Mouse (Mus musculus) olfactory bulb, adult 2 months (tissue): ENCODE data around the gene Ift43. TPM values are rescaled to one million over a fixed set of nuclear protein-coding genes. Genes with fewer than 3 reads are reported as not detected.

Experiments used
- H3K27ac ChIP-seq: fragments of 200-500 bp; 2 replicates; pipeline ENCODE4 v1.5.1; 2012; ENCODE audit warnings: low read depth, low read length; ENCODE audit not compliant: insufficient read depth
- H3K4me1 ChIP-seq: fragments of 200-500 bp; 2 replicates; pipeline ENCODE4 v1.6.1; 2012; ENCODE audit warnings: low read length; ENCODE audit not compliant: control insufficient read depth, insufficient read depth
- H3K4me3 ChIP-seq: fragments of 200-500 bp; 2 replicates; pipeline ENCODE4 v1.5.1; 2012; ENCODE audit warnings: mild to moderate bottlenecking, low read depth, low read length, moderate library complexity; ENCODE audit not compliant: insufficient read depth
- CTCF ChIP-seq: fragments of 200-500 bp; IDR thresholded peaks from 2 replicates; pipeline ENCODE4 v1.5.1; 2012; ENCODE audit warnings: low read depth, mild to moderate bottlenecking, low read length, moderate library complexity; ENCODE audit not compliant: insufficient read depth
- POLR2A ChIP-seq: fragments of 200-500 bp; IDR thresholded peaks from 2 replicates; pipeline ENCODE4 v1.6.1; 2012; ENCODE audit warnings: mild to moderate bottlenecking, low read depth, low read length, moderate library complexity; ENCODE audit not compliant: insufficient read depth
- WGBS: fragments of 180-500 bp; shearing (Covaris S2); methylation state at CpG from one replicate; pipeline ENCODE4 v1.1.7; 2018; 5-methylcytosine and 5-hydroxymethylcytosine counted together
- polyA plus RNA-seq: library from polyadenylated mRNA; stranded (reverse); fragments of >200 nt; gene quantifications from 2 replicates; pipeline ENCODE4 v1.2.4, GENCODE M21; 2012; ENCODE audit warnings: low replicate concordance; ENCODE audit not compliant: missing spikeins, insufficient read depth, insufficient read length

Gene Ift43
- polyA plus RNA-seq, 1 experiment, result not detected

DNA sequence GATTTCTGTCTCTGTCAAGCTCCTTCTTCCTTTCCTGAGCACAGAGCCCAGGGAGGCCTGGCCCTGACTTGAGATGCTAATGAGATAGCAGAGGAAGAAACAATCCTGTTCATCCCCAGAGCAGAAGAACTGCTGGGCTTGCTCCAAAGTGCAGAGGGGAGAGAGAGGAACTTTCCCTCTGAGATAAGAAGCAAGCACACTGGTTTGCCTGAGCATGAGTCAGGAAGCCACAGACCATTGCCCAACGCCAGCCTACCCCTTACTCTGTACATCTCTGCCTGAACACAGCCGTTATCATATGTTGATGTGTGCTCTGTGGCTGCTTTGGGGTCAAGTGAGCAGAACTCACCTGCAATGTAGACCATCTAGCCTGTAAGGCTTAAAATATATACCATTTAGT is 83.9 kb downstream of the Ift43 start:
- no peak overlapping the region for H3K4me3 ChIP-seq

GRCm38 (mm10) chr12:86167075-86167474 is 84.7 kb downstream of the Ift43 start:
- H3K4me1 ChIP-seq, result peaks cover 24% of the 10 kb centered on the region
- 73% methylated on average over 9 of the region's 9 CpGs for WGBS
- no peak for TF ChIP-seq POLR2A
- no peak for TF ChIP-seq CTCF
- H3K4me3 ChIP-seq, result no peak overlapping the region
- H3K27ac ChIP-seq, result no peak overlapping the region

More for the DNA sequence above, 83.9 kb downstream of the Ift43 start:
- H3K4me1 ChIP-seq, result peaks cover 27% of the 10 kb centered on the region
- no peak for TF ChIP-seq CTCF
- no peak for TF ChIP-seq POLR2A
- 79% methylated on average over 2 of the region's 2 CpGs for whole genome bisulfite sequencing
- no peak overlapping the region for H3K27ac ChIP-seq

DNA sequence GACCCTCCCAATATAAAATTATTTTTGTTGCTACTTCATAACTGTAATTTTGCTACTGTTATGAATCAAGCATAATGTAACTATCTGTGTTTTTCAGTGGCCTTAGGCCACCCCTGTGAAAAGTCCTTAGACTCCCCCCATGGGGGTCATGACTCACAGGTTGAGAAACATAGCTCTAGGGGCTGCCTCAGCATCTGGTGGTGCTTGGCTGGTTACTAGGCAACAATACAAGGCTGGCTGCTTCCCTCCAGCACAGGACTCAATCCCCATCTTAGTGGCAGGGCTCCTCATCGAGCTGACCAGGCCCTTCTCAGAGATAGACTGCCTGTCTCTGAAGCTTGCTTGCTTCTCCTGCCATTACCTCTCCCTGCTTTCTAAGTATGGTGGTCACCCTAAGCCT is 86.4 kb downstream of the Ift43 start:
- H3K4me3 ChIP-seq, result no peak overlapping the region
- 27% methylated on average over 1 of the region's 1 CpGs for WGBS
- H3K27ac ChIP-seq, result no peak overlapping the region
- TF ChIP-seq CTCF, result no peak
- no peak for TF ChIP-seq POLR2A
- H3K4me1 ChIP-seq, result peaks cover 14% of the 10 kb centered on the region

- H3K27ac ChIP-seq, result no peak overlapping the region
- no peak overlapping the region for H3K4me3 ChIP-seq
- H3K4me1 ChIP-seq, result peaks cover 12% of the 10 kb centered on the region
- TF ChIP-seq CTCF (no peak), POLR2A (no peak)
- 80% methylated on average over 5 of the region's 5 CpGs for WGBS
Measured at GRCm38 (mm10) chr12:86169195-86169594, 86.9 kb downstream of the Ift43 start.

GRCm38 (mm10) chr12:86173314-86173713 is 91.0 kb downstream of the Ift43 start:
- no peak for TF ChIP-seq POLR2A
- no peak for TF ChIP-seq CTCF
- Histone ChIP-seq H3K27ac (no peak overlapping the region), H3K4me1 (peaks cover 11% of the 10 kb centered on the region), H3K4me3 (no peak overlapping the region)
- 88% methylated on average over 6 of the region's 6 CpGs for WGBS

DNA sequence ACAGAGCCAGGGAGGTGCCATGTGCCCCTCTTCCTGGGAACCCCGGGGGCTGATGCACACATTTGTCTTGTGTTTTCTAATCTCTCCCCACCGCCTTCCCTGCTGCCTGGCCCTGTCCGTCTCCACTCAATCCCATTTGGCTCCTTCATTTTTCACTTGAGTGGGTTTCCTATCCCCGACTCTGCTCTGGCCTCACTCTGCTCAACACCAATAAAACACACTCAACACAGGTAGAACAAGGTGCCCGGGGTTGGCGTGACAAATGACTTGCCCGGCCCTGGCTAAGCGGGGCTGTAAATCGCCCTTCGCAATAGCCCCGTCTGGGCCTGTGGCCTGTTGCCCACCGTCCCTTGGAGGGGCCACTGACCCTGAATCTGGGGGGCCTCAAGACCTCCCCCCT is 92.0 kb downstream of the Ift43 start:
- peaks cover 6% of the 10 kb centered on the region; the same call in 1 of the 2 replicates for H3K4me1 ChIP-seq
- TF ChIP-seq CTCF (no peak), POLR2A (no peak)
- WGBS, result 92% methylated on average over 12 of the region's 12 CpGs
- H3K27ac ChIP-seq, result no peak overlapping the region
- no peak overlapping the region for H3K4me3 ChIP-seq

- Histone ChIP-seq H3K4me1 (peaks cover 6% of the 10 kb centered on the region; the same call in 1 of the 2 replicates), H3K27ac (no peak overlapping the region), H3K4me3 (no peak overlapping the region)
- no peak for TF ChIP-seq POLR2A
- WGBS, result 48% methylated on average over 12 of the region's 12 CpGs
Measured at GRCm38 (mm10) chr12:86175476-86175942, 93.2 kb downstream of the Ift43 start.

- no peak overlapping the region for H3K27ac ChIP-seq
- H3K4me3 ChIP-seq, result no peak overlapping the region
- 90% methylated on average over 11 of the region's 11 CpGs for WGBS
- H3K4me1 ChIP-seq, result peaks cover 11% of the 10 kb centered on the region
- no peak for TF ChIP-seq POLR2A
Measured at GRCm38 (mm10) chr12:86176675-86177339, 94.5 kb downstream of the Ift43 start.

- Histone ChIP-seq H3K27ac (no peak overlapping the region), H3K4me1 (peaks cover 11% of the 10 kb centered on the region), H3K4me3 (no peak overlapping the region)
- 51% methylated on average over 7 of the region's 7 CpGs for WGBS
- TF ChIP-seq CTCF, result no peak
- no peak for TF ChIP-seq POLR2A
Measured at GRCm38 (mm10) chr12:86179266-86179665, 96.9 kb downstream of the Ift43 start.

DNA sequence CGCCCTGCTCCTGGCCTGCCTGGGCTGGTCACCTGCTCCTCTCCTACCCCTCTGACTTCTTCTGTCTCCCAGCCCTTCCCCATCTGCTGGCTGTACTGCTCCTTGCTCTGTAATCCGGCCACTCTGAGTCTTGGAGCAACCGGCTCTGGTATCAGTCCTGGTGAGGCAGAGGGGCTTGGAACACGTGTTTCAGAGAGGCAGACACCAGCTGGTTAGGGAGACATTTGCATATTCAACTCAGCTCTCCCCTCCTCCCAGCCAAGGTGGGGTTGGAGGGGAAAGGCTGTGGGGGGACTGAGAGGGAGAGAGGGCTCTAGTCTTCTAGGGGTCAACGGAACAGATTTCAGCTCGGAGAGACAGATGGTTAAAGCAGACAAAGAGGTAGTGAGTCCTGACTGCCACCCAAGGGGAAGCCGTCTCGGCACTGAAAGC is 99.0 kb downstream of the Ift43 start:
- TF ChIP-seq POLR2A (no peak), CTCF (no peak)
- 54% methylated on average over 8 of the region's 8 CpGs for WGBS
- Histone ChIP-seq H3K4me3 (no peak overlapping the region), H3K4me1 (peaks cover 6% of the 10 kb centered on the region), H3K27ac (no peak overlapping the region)
